Mouse (Mus musculus) forelimb bud, embryonic 11.5 days (tissue): Measurements from ENCODE around the gene Htr1f.
"Not testable (repeated sequence)": the region's sequence is repeated elsewhere in the genome, so short reads cannot be mapped to it uniquely, and the experiment has no call there.

ENCODE experiments used
- DNase-seq: peaks from one replicate; pipeline ENCODE4 v3.0.0-alpha.2; 2012; ENCODE audit warnings: low read depth, low spot score

Htr1f gene

DNA sequence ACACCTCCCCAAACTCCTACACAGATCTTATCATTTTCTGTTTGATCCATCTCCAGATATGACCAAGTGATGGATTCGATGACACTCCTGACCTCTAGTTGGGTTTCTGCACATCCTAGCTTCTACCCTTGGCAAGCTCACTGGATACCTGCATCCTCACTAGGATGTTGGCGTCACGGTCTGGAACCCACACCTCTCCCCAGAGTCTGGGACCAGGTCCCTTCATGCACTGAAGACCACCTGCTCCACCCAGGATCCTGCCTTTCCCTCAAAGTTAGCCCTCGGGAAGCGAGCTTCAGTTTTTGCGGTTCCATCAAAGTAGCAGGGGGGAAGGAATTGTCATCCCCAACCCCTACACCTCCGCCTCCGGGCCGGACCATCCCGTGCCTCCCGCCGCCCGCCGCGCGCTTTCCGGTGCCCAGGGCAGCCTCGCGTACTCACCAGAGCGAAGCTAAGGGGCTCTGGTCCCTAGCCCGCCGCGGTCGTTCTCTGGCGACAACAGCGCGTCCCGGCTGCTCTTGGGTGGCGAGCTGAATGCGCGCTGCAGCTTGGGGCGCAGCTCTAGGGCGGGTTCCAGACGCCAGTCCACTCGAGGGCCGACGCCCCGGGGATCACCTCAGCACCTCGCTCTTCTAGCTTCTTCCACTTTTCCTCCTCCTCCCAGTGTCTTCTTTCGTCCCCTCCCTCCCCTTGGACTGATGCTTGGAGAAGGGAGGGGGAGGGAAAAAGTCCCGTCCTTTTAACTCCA lies at the start of gene Htr1f:
TSS of gene Htr1f (minus strand) at position 671 of the 748 bp plus-strand sequence.
- no peak for DNase-seq

DNA sequence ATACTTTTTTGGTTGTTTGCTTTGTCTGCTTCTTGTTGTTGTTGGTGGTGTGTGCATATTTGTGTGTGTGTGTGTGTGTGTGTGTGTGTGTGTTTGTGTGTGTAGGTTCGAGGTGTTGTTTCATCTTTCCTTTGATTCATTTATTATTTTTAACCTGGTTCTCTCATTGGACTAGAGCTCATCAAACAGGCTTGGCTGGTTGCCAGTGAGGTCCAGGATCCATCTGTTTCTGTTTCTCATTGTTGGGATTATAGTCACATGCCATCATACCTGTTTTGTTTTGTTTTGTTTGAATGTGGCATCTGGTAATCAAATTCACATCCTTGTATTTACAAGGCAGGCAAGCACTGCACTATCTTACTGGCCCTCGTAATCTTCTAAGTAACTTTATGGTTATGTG lies 34.1 kb upstream of the Htr1f start:
- peak; percentile 12 for DNase-seq

DNA sequence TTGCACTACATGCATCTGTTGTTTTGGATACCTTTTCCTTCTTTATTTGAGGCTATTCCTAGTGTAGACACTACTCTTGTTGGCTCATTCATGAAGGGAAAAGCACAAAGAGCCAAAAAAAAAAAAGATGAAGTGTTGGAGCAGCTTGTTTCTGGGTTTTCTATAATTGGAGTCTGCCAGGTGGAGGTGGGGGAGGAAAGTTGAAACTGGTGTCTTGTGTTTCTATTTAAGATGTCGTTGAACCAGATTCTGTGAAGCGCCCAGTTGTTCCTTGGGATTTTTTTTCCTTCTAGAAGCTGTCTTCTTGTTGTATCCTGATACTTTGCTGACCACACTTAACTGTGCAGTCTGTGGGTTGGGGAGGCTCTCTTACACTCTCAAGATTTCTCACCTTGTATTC lies 23.7 kb upstream of the Htr1f start:
- no peak for DNase-seq

- DNase-seq = no peak
Measured at GRCm38 (mm10) chr16:65127846-65128245, 22.2 kb upstream of the Htr1f start.

- DNase-seq = no peak
Measured at GRCm38 (mm10) chr16:65112221-65112620, 6.6 kb upstream of the Htr1f start.

DNA sequence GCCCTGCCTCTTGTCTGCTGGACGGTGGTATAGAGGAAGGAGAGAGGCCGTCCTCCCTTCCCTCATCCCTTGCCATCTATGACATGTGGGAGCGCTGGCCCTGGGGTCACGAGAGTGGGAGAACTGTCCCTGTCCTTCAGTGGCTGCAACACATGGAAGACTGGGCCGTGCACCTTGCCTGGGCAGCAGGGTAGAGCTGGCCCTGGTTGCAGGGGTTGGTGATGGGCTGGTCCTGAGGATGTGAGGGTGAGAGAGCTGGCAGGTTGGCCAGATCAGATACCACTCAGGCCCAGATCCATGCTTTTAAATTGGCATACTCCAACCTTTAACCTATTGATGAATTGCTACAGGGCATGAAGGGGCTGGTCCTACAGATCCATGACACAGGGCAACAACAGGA lies 12.1 kb downstream of the Htr1f start:
- no peak for DNase-seq

DNA sequence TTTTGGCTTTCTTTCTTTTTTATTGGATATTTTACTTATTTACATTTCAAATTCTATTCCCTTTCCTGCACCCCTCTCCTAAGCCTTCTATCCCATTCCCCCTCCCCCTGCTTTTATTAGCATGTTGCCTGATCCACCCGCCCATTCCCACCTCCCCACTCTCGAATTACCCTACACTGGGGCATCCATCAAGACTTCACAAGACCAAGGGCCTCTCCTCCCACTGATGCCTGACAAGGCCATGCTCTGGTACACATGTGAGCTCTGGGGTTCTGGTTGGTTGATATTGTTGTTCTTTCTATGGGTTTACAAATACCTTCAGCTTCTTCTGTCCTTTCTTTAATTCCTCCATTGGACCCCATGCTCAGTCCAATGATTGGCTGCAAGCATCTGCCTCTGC lies 22.2 kb downstream of the Htr1f start:
- DNase-seq = no peak

- no peak for DNase-seq
Measured at GRCm38 (mm10) chr16:65069867-65070266, 35.8 kb downstream of the Htr1f start.

DNA sequence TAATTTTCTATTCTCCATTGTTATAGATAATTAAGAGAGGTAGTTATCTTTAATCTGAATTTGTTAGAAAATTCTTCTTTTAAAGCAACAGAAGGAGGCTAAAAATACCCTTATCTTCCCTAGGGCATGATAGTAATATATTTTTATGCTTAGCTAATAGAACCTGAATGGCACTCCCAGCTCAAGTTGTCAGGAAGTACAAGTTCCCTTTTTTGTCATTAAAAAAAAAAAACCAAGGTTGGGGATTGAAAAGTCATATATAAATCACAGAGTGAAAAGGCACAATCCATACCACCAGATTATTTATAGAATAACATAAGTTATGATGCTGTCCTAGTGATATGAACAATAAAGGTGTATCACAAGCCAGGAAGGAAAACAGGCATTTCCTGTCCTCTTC lies 39.4 kb downstream of the Htr1f start:
- no peak for DNase-seq

- not testable (repeated sequence) for DNase-seq
Measured at GRCm38 (mm10) chr16:65037660-65038425, 67.8 kb downstream of the Htr1f start.

- no peak for DNase-seq
Measured at GRCm38 (mm10) chr16:65029675-65030074, 76.0 kb downstream of the Htr1f start.

DNA sequence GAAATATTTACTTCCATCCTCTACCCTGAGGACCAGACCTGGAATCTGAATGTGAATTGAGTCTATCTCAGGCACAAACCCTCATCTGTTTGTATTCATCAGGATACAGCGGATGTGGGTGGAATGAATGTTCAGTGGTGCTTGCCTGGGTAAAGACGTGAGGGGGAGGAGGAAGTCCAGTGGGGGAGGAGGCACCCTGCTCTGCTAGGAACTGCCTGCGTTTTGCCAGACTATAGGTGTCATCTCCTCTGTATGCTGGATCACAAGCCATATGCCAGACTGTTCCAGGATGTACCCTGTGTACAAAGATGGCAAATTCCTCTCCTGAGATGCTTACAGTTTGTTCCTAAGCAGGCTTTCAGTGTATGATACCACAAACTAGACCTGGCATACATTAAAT lies 83.3 kb downstream of the Htr1f start:
- DNase-seq = no peak

- DNase-seq = no peak
Measured at GRCm38 (mm10) chr16:65018710-65019109, 86.9 kb downstream of the Htr1f start.

DNA sequence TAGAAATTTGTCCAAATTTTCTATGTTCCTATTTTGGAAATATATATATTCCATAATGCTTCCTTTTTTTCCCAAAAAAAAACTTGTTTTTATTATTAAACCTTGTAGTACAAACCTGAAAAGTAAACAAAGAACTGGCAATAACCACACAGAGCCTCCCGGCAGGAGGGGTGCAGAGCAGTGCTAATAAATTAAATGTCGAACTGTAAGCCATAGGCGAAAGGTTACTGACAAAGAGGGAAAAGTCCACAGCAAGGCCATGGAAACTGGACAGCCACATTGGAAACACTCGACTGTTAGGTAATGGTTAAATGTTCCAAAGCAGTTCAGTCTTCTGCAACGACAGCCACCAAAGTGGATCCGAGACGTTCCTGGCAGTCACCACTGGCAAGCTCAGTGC lies 87.5 kb downstream of the Htr1f start:
- DNase-seq = no peak

- peak; percentile 8 for DNase-seq
Measured at GRCm38 (mm10) chr16:65017566-65017965, 88.1 kb downstream of the Htr1f start.

DNA sequence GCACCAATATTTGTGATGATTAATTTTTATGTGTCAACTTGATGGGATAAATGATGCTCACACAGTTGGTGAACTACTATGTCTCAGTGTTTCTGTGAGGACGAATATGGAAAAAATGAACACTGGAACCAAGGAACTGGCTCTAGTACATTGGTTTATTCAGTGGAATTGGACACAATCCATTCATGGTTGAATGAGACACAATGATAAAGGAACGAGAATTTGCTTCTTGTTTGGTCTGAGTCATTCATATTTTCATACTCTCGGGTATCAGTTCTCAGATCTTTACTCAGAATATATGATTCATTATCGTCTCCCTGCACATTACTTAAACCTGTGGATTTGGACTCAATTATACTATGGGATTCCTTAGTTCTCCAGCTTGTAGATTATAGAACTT lies 90.4 kb downstream of the Htr1f start:
- DNase-seq = no peak

DNA sequence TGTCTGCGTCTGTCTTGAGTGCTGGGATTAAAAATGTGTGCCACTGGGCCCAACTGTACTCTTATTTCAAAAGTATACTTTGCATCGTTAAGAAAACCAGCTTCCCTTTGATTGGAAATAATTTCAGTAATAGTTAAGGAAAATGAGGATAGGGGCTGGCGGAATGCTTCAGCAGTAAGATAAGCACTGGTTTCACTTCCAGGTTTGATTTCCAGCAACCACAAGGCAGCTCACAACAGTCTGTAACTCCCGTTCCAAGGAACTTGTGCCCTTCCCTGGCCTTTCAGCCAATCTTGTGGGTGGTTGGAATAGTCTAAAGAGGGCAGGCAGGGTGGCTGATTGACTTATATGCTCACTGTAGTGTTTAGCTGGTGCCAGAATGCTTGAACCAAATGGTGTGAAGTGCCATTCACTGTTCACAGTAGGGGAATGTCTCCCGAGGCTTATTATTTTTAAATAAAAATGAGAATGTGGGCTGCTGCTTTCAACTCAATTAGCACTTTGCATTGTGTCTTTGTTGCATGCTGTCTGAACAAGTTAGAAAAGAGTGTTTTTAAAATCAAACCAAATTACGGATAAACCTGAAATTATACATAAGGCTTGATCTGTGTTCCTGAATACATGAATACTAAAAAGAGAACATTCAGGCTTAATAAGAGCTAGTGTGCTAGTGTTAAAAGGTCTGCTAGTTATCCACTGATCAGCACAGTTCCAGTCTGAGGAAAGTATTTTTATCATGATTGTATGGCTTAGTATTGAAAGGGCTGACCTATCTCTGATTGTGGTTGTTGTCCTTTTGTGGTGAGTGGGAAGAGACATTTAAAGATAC lies 103.4 kb downstream of the Htr1f start:
- DNase-seq = no peak

GRCm38 (mm10) chr16:64989279-64989800 lies 116.3 kb downstream of the Htr1f start:
- no peak for DNase-seq

- DNase-seq = no peak
Measured at GRCm38 (mm10) chr16:64987564-64987963, 118.1 kb downstream of the Htr1f start.

- DNase-seq = no peak
Measured at GRCm38 (mm10) chr16:64987049-64987448, 118.6 kb downstream of the Htr1f start.

DNA sequence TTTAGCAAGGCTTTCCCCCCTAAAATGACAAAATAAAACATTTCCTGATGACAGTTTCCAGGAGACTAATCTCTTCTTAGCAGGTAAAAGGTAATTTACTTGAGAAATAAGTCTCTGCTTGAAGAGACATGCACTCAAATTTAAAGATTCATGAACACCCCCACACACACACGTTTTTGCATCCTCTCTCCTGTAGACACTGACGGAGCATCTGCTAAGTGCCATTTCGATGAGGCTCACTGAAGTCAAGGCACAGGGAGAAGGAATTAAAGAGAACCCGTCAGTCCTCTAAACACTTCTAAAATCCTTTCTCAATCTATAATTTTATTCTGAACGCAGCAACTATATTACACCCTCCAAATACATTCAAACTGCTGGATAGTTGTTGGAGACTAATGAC lies 131.0 kb downstream of the Htr1f start:
- DNase-seq = no peak
